ENCODE assay signal across 27 mouse cellular contexts in genomic region chr11:82621061-82621460, GRCm38 (mm10).
DNase-seq lines count a peak whose midpoint lies in the region; ATAC-seq lines count a peak whose summit lies in the region.
"Had no signal": no experiment of that assay in that cellular context is flagged by ENCODE, and none has a peak within 500 bp of the region (broad histone marks: within the 10 kb centered on the region; RNA-seq: fewer than 3 reads in every experiment).

No protein-coding gene starts in this region.

- no peaks in the 10 kb centered on the region for H3K27me3 ChIP-seq in kidney, embryonic 14.5 days (ENCODE audit: control insufficient read depth, insufficient read depth, low read length)
- peaks cover 32% of the 10 kb centered on the region for H3K27me3 ChIP-seq in heart, embryonic 12.5 days (replicated peaks)

- no peak for ATAC-seq in kidney, embryonic 14.5 days (ENCODE audit: low FRiP score, low TSS enrichment)
- ATAC-seq in heart, embryonic 12.5 days (ENCODE audit: insufficient number of reproducible peaks, low FRiP score), result no peak
- ATAC-seq: activated CD4-positive, CD25-positive, alpha-beta regulatory T cell, adult 4 months; forebrain, embryonic 13.5 days had no signal

- H3K36me3 ChIP-seq in kidney, embryonic 14.5 days (ENCODE audit: control insufficient read depth, insufficient read depth, low read length), result no peaks in the 10 kb centered on the region
- H3K36me3 ChIP-seq in heart, embryonic 12.5 days, result no peaks in the 10 kb centered on the region
- H3K36me3 ChIP-seq: forebrain, embryonic 10.5 days; heart, embryonic 15.5 days; hindbrain, embryonic 10.5 days; hindbrain, embryonic 13.5 days had no signal

- no peak overlapping the region for H3K4me2 ChIP-seq in kidney, embryonic 14.5 days (replicated peaks; ENCODE audit: low read depth, low read length)
- no peak overlapping the region for H3K4me2 ChIP-seq in heart, embryonic 12.5 days
- H3K4me2 ChIP-seq: forebrain, embryonic 13.5 days; heart, embryonic 11.5 days; heart, embryonic 15.5 days; hindbrain, embryonic 13.5 days had no signal

- peak; percentile 9 for DNase-seq in kidney, adult 11 months
- peak; percentile 37 for DNase-seq in kidney, adult 9 months
- DNase-seq in kidney, postnatal 14 days, result peak; percentile 27
- peak; percentile 12 to 49 for DNase-seq in kidney, postnatal 4 days
- DNase-seq in layer of hippocampus, postnatal 14 days (ENCODE audit: low spot score in 2 of 2), result no peak
- no peak for DNase-seq in embryo, embryonic 9.5 days (ENCODE audit: extremely low spot score)
- DNase-seq: adrenal gland, adult 8-10 months; adrenal gland, postnatal 25 days; cerebellum, adult 11-12 months; cerebellum, adult 8-10 months; cerebellum, postnatal 10 days; cerebellum, postnatal 36 days; embryo, embryonic 11 days; gastrocnemius, adult 2 months; gastrocnemius, postnatal 14 days; heart, adult 11 months; heart, postnatal 10 days; heart, postnatal 36 days had no signal

- no peak overlapping the region for H3K9ac ChIP-seq in kidney, embryonic 14.5 days (ENCODE audit: low read depth, low read length)
- no peak overlapping the region for H3K9ac ChIP-seq in heart, embryonic 12.5 days
- H3K9ac ChIP-seq: forebrain, embryonic 13.5 days; heart, embryonic 15.5 days; hindbrain, embryonic 13.5 days had no signal

- no peak overlapping the region for H3K27ac ChIP-seq in kidney, embryonic 14.5 days (ENCODE audit: low read depth, low read length)
- H3K27ac ChIP-seq in heart, embryonic 12.5 days (ENCODE audit: poor library complexity, severe bottlenecking), result no peak overlapping the region
- H3K27ac ChIP-seq: forebrain, embryonic 10.5 days; forebrain, embryonic 13.5 days; gastrocnemius, adult 2 months; heart, embryonic 15.5 days; hindbrain, embryonic 10.5 days; hindbrain, embryonic 13.5 days had no signal

- H3K4me1 ChIP-seq in kidney, embryonic 14.5 days (ENCODE audit: control insufficient read depth, insufficient read depth, low read length), result no peaks in the 10 kb centered on the region
- H3K4me1 ChIP-seq in heart, embryonic 12.5 days (replicated peaks), result no peaks in the 10 kb centered on the region
- H3K4me1 ChIP-seq: heart, embryonic 15.5 days had no signal

- H3K9me3 ChIP-seq in kidney, embryonic 14.5 days (ENCODE audit: control insufficient read depth, low read length), result no peaks in the 10 kb centered on the region
- H3K9me3 ChIP-seq in heart, embryonic 12.5 days (replicated peaks), result no peaks in the 10 kb centered on the region
- H3K9me3 ChIP-seq: forebrain, embryonic 13.5 days; heart, embryonic 15.5 days; hindbrain, embryonic 10.5 days; hindbrain, embryonic 13.5 days had no signal

- WGBS in kidney, embryonic 14.5 days, result 69% methylated on average over 10 of the region's 10 CpGs
- WGBS in heart, embryonic 12.5 days, result 92% methylated on average over 10 of the region's 10 CpGs

- no peak overlapping the region for H3K4me3 ChIP-seq in kidney, embryonic 14.5 days (ENCODE audit: low read length)
- no peak overlapping the region for H3K4me3 ChIP-seq in heart, embryonic 12.5 days
- H3K4me3 ChIP-seq: forebrain, embryonic 10.5 days; forebrain, embryonic 13.5 days; gastrocnemius, adult 2 months; heart, embryonic 15.5 days; hindbrain, embryonic 10.5 days; hindbrain, embryonic 13.5 days had no signal

Comparison
In these comparisons a context has a peak if more than half of its experiments do, and no peak if none do; other contexts are left out.
1. DNase-seq: peak in kidney, adult 11 months (single experiment), kidney, adult 9 months (single experiment), kidney, postnatal 14 days (single experiment) and kidney, postnatal 4 days (2 of 2); none in layer of hippocampus, postnatal 14 days (0 of 2) and embryo, embryonic 9.5 days (single experiment).